8 mouse cellular contexts compared by ENCODE assay signal in the genomic region with DNA sequence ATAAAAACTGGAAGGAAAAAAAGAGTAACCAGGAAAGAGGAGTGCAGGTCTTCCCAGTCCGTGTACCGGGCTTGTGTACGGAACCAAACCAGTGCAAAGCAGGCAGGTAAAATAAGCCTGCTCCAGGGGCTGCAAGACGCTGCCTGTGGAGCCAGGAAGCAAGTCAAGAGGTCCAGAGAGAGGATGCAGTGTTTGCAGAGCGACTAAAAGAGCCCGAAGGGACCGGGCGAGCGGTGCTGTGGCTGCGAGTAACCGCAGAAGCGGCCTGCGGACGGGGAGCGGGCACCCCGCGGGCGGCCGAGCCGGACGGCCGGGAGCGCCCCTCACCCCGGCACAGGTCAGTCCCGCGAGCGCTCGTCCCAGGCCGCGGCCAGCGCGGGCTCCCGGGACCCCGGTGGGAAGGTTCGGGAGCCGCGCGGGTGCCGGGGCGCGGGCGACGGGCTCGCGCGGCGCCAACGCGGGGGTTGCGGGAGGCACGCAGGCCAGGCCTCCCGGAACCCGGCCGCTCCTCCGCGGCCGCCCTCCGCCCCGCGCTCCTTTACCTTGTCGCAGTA. TPM values are rescaled to one million over a fixed set of nuclear protein-coding genes. Genes with fewer than 3 reads are reported as not detected.
DNase-seq lines count a peak whose midpoint lies in the region; ATAC-seq and TF ChIP-seq lines count a peak whose summit lies in the region.

No protein-coding gene starts in this region.

- peaks cover 5% of the 10 kb centered on the region for H3K36me3 ChIP-seq in G1E (replicated peaks)
- no peaks in the 10 kb centered on the region for H3K36me3 ChIP-seq in heart, embryonic 15.5 days
- H3K36me3 ChIP-seq in liver, embryonic 11.5 days (ENCODE audit: control insufficient read depth, insufficient read depth, low read length): no peaks in the 10 kb centered on the region

- H3K27me3 ChIP-seq in G1E (ENCODE audit: insufficient read depth, low read length): no peaks in the 10 kb centered on the region; the same call in 1 of the 2 replicates
- no peaks in the 10 kb centered on the region for H3K27me3 ChIP-seq in heart, embryonic 15.5 days
- no peaks in the 10 kb centered on the region for H3K27me3 ChIP-seq in liver, embryonic 11.5 days (replicated peaks; ENCODE audit: control insufficient read depth, insufficient read depth, low read length)

- H3K4me1 ChIP-seq in G1E (ENCODE audit: insufficient read depth, low read depth, low read length): peaks cover 34% of the 10 kb centered on the region
- peaks cover 19% of the 10 kb centered on the region for H3K4me1 ChIP-seq in heart, embryonic 15.5 days (replicated peaks)
- peaks cover 21% of the 10 kb centered on the region for H3K4me1 ChIP-seq in liver, embryonic 11.5 days (replicated peaks; ENCODE audit: control insufficient read depth, insufficient read depth, low read length)

- ATAC-seq in G1E (ENCODE audit: extremely low read depth, insufficient number of reproducible peaks, low FRiP score, poor library complexity, severe bottlenecking): no peak
- ATAC-seq in heart, embryonic 15.5 days (replicated peaks; ENCODE audit: insufficient number of reproducible peaks, insufficient read depth, low FRiP score, low read depth): peak; percentile 66
- ATAC-seq in liver, embryonic 11.5 days (replicated peaks; ENCODE audit: low FRiP score): peak; percentile 66

- H3K27ac ChIP-seq in heart, embryonic 15.5 days: peak overlapping the region; percentile 92
- peak overlapping the region; percentile 88 for H3K27ac ChIP-seq in liver, embryonic 11.5 days (ENCODE audit: low read depth, low read length)

- no peak for TF ChIP-seq CTCF in G1E (IDR thresholded peaks at IDR 0.05; ENCODE audit: low read depth, low read length)

- DNase-seq in layer of hippocampus, postnatal 25 days (ENCODE audit: extremely low spot score in 1 of 2, low spot score in 1 of 2): peak; percentile 8 to 46
- no peak for DNase-seq in layer of hippocampus, adult 8-10 months (ENCODE audit: low spot score in 2 of 2)
- DNase-seq in G1E (ENCODE audit: low spot score): peak; percentile 29
- peak; percentile 56 for DNase-seq in embryo, embryonic 9.5 days (ENCODE audit: extremely low spot score)
- peak; percentile 68 for DNase-seq in liver, embryonic 11.5 days (ENCODE audit: low spot score)
- peak; percentile 48 for DNase-seq in naive thymus-derived CD4-positive, alpha-beta T cell, adult 2 months (ENCODE audit: low read depth)
- DNase-seq in cerebellum, adult 9-11 months: no peak

- WGBS in heart, embryonic 15.5 days: 0% methylated on average over 57 of the region's 61 CpGs
- WGBS in liver, embryonic 11.5 days: under 1% methylated on average over 59 of the region's 61 CpGs

- peak overlapping the region; percentile 95 for H3K4me3 ChIP-seq in G1E (ENCODE audit: low read depth, low read length)
- peak overlapping the region; percentile 94 for H3K4me3 ChIP-seq in heart, embryonic 15.5 days
- peak overlapping the region; percentile 94 for H3K4me3 ChIP-seq in liver, embryonic 11.5 days (ENCODE audit: low read depth, low read length)

- peak overlapping the region; percentile 97 for H3K9ac ChIP-seq in heart, embryonic 15.5 days
- H3K9ac ChIP-seq in liver, embryonic 11.5 days (ENCODE audit: low read depth, low read length): peak overlapping the region; percentile 97

- H3K4me2 ChIP-seq in heart, embryonic 15.5 days: peak overlapping the region; percentile 79
- peak overlapping the region; percentile 65 for H3K4me2 ChIP-seq in liver, embryonic 11.5 days

- no peaks in the 10 kb centered on the region for H3K9me3 ChIP-seq in G1E (replicated peaks)
- no peaks in the 10 kb centered on the region for H3K9me3 ChIP-seq in heart, embryonic 15.5 days (replicated peaks)
- no peaks in the 10 kb centered on the region for H3K9me3 ChIP-seq in liver, embryonic 11.5 days (ENCODE audit: control insufficient read depth, low read length)

RNA-seq across cellular contexts. Expression of a gene that starts 37.2 kb away (rescaled TPM):
- total RNA-seq in layer of hippocampus, postnatal 25 days (2021): not detected
- total RNA-seq in layer of hippocampus, adult 8-10 months (2022): under 1 TPM in 1 of 4 experiments, not detected in 3; 0.37 TPM
- total RNA-seq in G1E (2014; fragmentation: Nextera tagmentation) (not detected in 2 replicates), G1E (2017) (0.99 and 1.1 TPM in 2 replicates)
- polyA plus RNA-seq in G1E (2012): not detected in 2 replicates
- 1.2 and 4.6 TPM in 2 replicates for polyA plus RNA-seq in heart, embryonic 15.5 days (2015; fragmentation: Nextera tagmentation; extraction: Ambion mirVana)
- polyA plus RNA-seq in liver, embryonic 11.5 days (2014; fragmentation: Nextera tagmentation; extraction: Ambion mirVana): 0.36 TPM in 1 of 2 replicates, not detected in the other

RNA-seq across cellular contexts. Expression of a gene that starts 39.9 kb away (rescaled TPM):
- total RNA-seq in layer of hippocampus, postnatal 25 days (2021): 10 to 100 TPM; 86.7 to 94.9 TPM
- 100 to 1,000 TPM in 1 of 4 experiments, 10 to 100 TPM in 3; 80.2 to 102 (median 94.4) TPM for total RNA-seq in layer of hippocampus, adult 8-10 months (2022)
- total RNA-seq in G1E (2014; fragmentation: Nextera tagmentation) (63.6 and 64.5 TPM in 2 replicates), G1E (2017) (119 and 124 TPM in 2 replicates)
- polyA plus RNA-seq in G1E (2012): 18.2 and 20.0 TPM in 2 replicates
- polyA plus RNA-seq in heart, embryonic 15.5 days (2015; fragmentation: Nextera tagmentation; extraction: Ambion mirVana): 42.6 and 47.0 TPM in 2 replicates
- polyA plus RNA-seq in liver, embryonic 11.5 days (2014; fragmentation: Nextera tagmentation; extraction: Ambion mirVana): 36.5 and 40.3 TPM in 2 replicates

Comparison
In these comparisons a context has a peak if more than half of its experiments do, and no peak if none do; other contexts are left out.
1. DNase-seq: peak in layer of hippocampus, postnatal 25 days (2 of 2), G1E (single experiment), embryo, embryonic 9.5 days (single experiment), liver, embryonic 11.5 days (single experiment) and naive thymus-derived CD4-positive, alpha-beta T cell, adult 2 months (single experiment); none in layer of hippocampus, adult 8-10 months (0 of 2) and cerebellum, adult 9-11 months (single experiment).
2. Peak in every context shown above with its lines, with median percentiles within 50 percentile points of each other: H3K4me3 ChIP-seq.